Mouse (Mus musculus) liver, postnatal 0 days (tissue): ENCODE data around the gene Gm45208. TPM values are rescaled to one million over a fixed set of nuclear protein-coding genes. Genes with fewer than 3 reads are reported as not detected.
A peak's percentile ranks its signal among the peaks of the same experiment; 100 is the strongest.

Experiments used
- ATAC-seq: fragments of 200-750 bp; cut with Nextera tagmentation; 2 replicates; pipeline ENCODE4 v1.8.0; 2017; ENCODE audit warnings: mild to moderate bottlenecking, moderate library complexity
- DNase-seq: peaks from one replicate; pipeline ENCODE4 v3.0.0-alpha.2; 2016
- H3K27ac ChIP-seq: fragments of 300-500 bp; sonication (generic); 2 replicates; pipeline ENCODE4 v1.5.1; 2014; ENCODE audit warnings: antibody characterized with exemption, moderate library complexity, mild to moderate bottlenecking, low read depth
- H3K27me3 ChIP-seq: fragments of 300-500 bp; sonication (generic); 2 replicates; pipeline ENCODE4 v1.6.1; 2014; ENCODE audit warnings: low read length, control low read depth, mixed read lengths; ENCODE audit not compliant: insufficient read depth
- H3K36me3 ChIP-seq: fragments of 300-500 bp; sonication (generic); replicated peaks from 2 replicates; pipeline ENCODE4 v1.6.1; 2014; ENCODE audit warnings: mild to moderate bottlenecking, control low read depth, low read length, moderate library complexity, mixed read lengths; ENCODE audit not compliant: insufficient read depth
- H3K4me1 ChIP-seq: fragments of 300-500 bp; sonication (generic); 2 replicates; pipeline ENCODE4 v1.6.1; 2014; ENCODE audit warnings: antibody characterized with exemption, mild to moderate bottlenecking, control low read depth; ENCODE audit not compliant: insufficient read depth
- H3K4me2 ChIP-seq: fragments of 300-500 bp; sonication (generic); 2 replicates; pipeline ENCODE4 v1.6.1; 2014; ENCODE audit warnings: low read depth, mild to moderate bottlenecking, low read length, moderate library complexity, mixed read lengths
- H3K4me3 ChIP-seq: fragments of 300-500 bp; sonication (generic); 2 replicates; pipeline ENCODE4 v1.5.1; 2014; ENCODE audit warnings: low read depth, low read length
- H3K9ac ChIP-seq: fragments of 300-500 bp; sonication (generic); replicated peaks from 2 replicates; pipeline ENCODE4 v1.6.1; 2014; ENCODE audit warnings: mild to moderate bottlenecking, moderate library complexity
- H3K9me3 ChIP-seq: fragments of 300-500 bp; sonication (generic); 2 replicates; pipeline ENCODE4 v1.6.1; 2016; ENCODE audit warnings: mild to moderate bottlenecking, control low read depth, low read length, mixed read lengths
- CTCF ChIP-seq: sonication (generic); IDR thresholded peaks from 2 replicates; pipeline ENCODE4 v1.5.1; 2016; ENCODE audit warnings: antibody characterized with exemption, low read depth
- EP300 ChIP-seq: IDR thresholded peaks from 2 replicates; pipeline ENCODE4 v1.6.1; 2016; ENCODE audit warnings: antibody characterized with exemption, low read depth, mild to moderate bottlenecking
- WGBS: fragments of 180-500 bp; shearing (Covaris S2); extraction: QIAGEN DNeasy Blood & Tissue Kit; methylation state at CpG from one replicate; pipeline ENCODE4 v1.1.7; 2014; ENCODE audit not compliant: insufficient replicate concordance; 5-methylcytosine and 5-hydroxymethylcytosine counted together
- polyA plus RNA-seq: library from polyadenylated mRNA; unstranded; fragments of >200 nt; fragmentation: Nextera tagmentation; extraction: Ambion mirVana; gene quantifications from 2 replicates; pipeline ENCODE4 v1.2.1, GENCODE M21; 2015

The Gm45208 gene
- not detected in 2 replicates for polyA plus RNA-seq

GRCm38 (mm10) chrX:7721514-7722281, at the start of gene Gm45208:
Gene Gm45208 (plus strand): TSS chrX:7722245.
- Histone ChIP-seq H3K4me1 (no peaks in the 10 kb centered on the region), H3K9me3 (no peaks in the 10 kb centered on the region), H3K36me3 (peaks cover 9% of the 10 kb centered on the region; the same call in 1 of the 2 replicates), H3K4me2 (peak within 1 kb of the TSS; percentile 74), H3K9ac (peak within 1 kb of the TSS; percentile 77), H3K4me3 (peak within 1 kb of the TSS; percentile 73), H3K27ac (peak within 1 kb of the TSS; percentile 95), H3K27me3 (no peaks in the 10 kb centered on the region)
- WGBS: 17% methylated on average over 22 of the region's 22 CpGs
- ATAC-seq: peak; percentile 95
- peak; percentile 75 for DNase-seq
- TF ChIP-seq EP300 (peak; percentile 68; the same call in 1 of the 2 replicates), CTCF (no peak)

- ATAC-seq (no peak), DNase-seq (no peak)
- Histone ChIP-seq H3K36me3 (no peaks in the 10 kb centered on the region), H3K4me3 (no peak overlapping the region), H3K9me3 (no peaks in the 10 kb centered on the region), H3K9ac (no peak overlapping the region), H3K27me3 (no peaks in the 10 kb centered on the region), H3K27ac (no peak overlapping the region), H3K4me1 (peaks cover 6% of the 10 kb centered on the region; the same call in 1 of the 2 replicates), H3K4me2 (0 out of 2 replicates have a peak overlapping the region, but pooled peaks have one; percentile 1)
- TF ChIP-seq CTCF: no peak
- no peak for TF ChIP-seq EP300
- 46% methylated on average over 6 of the region's 6 CpGs for WGBS
These were observed 49.3 kb upstream of the Gm45208 start for GRCm38 (mm10) chrX:7672739-7673138.

GRCm38 (mm10) chrX:7673578-7674281, 48.3 kb upstream of the Gm45208 start:
- no peak overlapping the region for H3K9ac ChIP-seq
- peak overlapping the region; percentile 62 for H3K27ac ChIP-seq
- H3K4me2 ChIP-seq: peak overlapping the region; percentile 66
- H3K9me3 ChIP-seq: no peaks in the 10 kb centered on the region
- no peaks in the 10 kb centered on the region for H3K36me3 ChIP-seq
- peaks cover 6% of the 10 kb centered on the region; the same call in 1 of the 2 replicates for H3K4me1 ChIP-seq
- no peaks in the 10 kb centered on the region for H3K27me3 ChIP-seq
- peak; percentile 33 for ATAC-seq
- no peak for TF ChIP-seq EP300
- no peak for TF ChIP-seq CTCF
- 20% methylated on average over 12 of the region's 12 CpGs for WGBS
- peak; percentile 41 for DNase-seq
- H3K4me3 ChIP-seq: peak overlapping the region; percentile 25; the same call in 1 of the 2 replicates

GRCm38 (mm10) chrX:7674284-7675000, 47.6 kb upstream of the Gm45208 start:
- H3K36me3 ChIP-seq: no peaks in the 10 kb centered on the region
- peak overlapping the region; percentile 25 for H3K4me3 ChIP-seq
- H3K4me2 ChIP-seq: peak overlapping the region; percentile 66
- H3K9ac ChIP-seq: peak overlapping the region; percentile 13; the same call in 1 of the 2 replicates
- DNase-seq (no peak), ATAC-seq (0 out of 2 replicates have a peak, but pooled peaks have one; percentile 6)
- H3K4me1 ChIP-seq: peaks cover 6% of the 10 kb centered on the region
- 30% methylated on average over 27 of the region's 28 CpGs for WGBS
- TF ChIP-seq EP300: no peak
- H3K27me3 ChIP-seq: no peaks in the 10 kb centered on the region
- peak overlapping the region; percentile 62 for H3K27ac ChIP-seq
- no peaks in the 10 kb centered on the region for H3K9me3 ChIP-seq

GRCm38 (mm10) chrX:7675001-7675380, 47.1 kb upstream of the Gm45208 start:
- no peaks in the 10 kb centered on the region for H3K36me3 ChIP-seq
- WGBS: 25% methylated on average over 10 of the region's 10 CpGs
- TF ChIP-seq EP300: no peak
- TF ChIP-seq CTCF: no peak
- H3K4me3 ChIP-seq: peak overlapping the region; percentile 25
- ATAC-seq: no peak
- peaks cover 6% of the 10 kb centered on the region for H3K4me1 ChIP-seq
- no peaks in the 10 kb centered on the region for H3K27me3 ChIP-seq
- H3K9ac ChIP-seq: 0 out of 2 replicates have a peak overlapping the region, but pooled peaks have one; percentile 13
- H3K27ac ChIP-seq: no peak overlapping the region
- H3K4me2 ChIP-seq: peak overlapping the region; percentile 66
- no peak for DNase-seq
- no peaks in the 10 kb centered on the region for H3K9me3 ChIP-seq

- ATAC-seq: no peak
- H3K9me3 ChIP-seq: no peaks in the 10 kb centered on the region
- H3K4me3 ChIP-seq: no peak overlapping the region
- H3K27ac ChIP-seq: no peak overlapping the region
- H3K9ac ChIP-seq: no peak overlapping the region
- TF ChIP-seq CTCF: peak; percentile 17; the same call in 1 of the 2 replicates
- TF ChIP-seq EP300: no peak
- WGBS: 29% methylated on average over 3 of the region's 3 CpGs
- peaks cover under 1% of the 10 kb centered on the region for H3K4me1 ChIP-seq
- no peak overlapping the region; the same call in 1 of the 2 replicates for H3K4me2 ChIP-seq
- no peaks in the 10 kb centered on the region for H3K27me3 ChIP-seq
- no peaks in the 10 kb centered on the region for H3K36me3 ChIP-seq
- no peak for DNase-seq
These were observed 43.1 kb upstream of the Gm45208 start for GRCm38 (mm10) chrX:7678986-7679385.
